Mouse (Mus musculus): ENCODE measurements at regions not wholly inside any gene's neighbourhood (a gene's known extent, or its start where the extent isn't known, plus 50 kb on each side); places are given as distances from the start of the nearest gene placed in this dataset.

- TF ChIP-seq CTCF (IDR thresholded peaks at IDR 0.05) (no peak), POLR2A (IDR thresholded peaks at IDR 0.05; ENCODE audit: insufficient read depth, low read depth, low read length) (no peak), EP300 (IDR thresholded peaks at IDR 0.05; ENCODE audit: insufficient read depth, low read depth, low read length) (no peak)
These were observed 63.5 kb upstream of the Hgf start for GRCm38 (mm10) chr5:16489803-16490202.

Measured in heart, adult 2 months (tissue).